Mouse (Mus musculus) hindbrain, embryonic 11.5 days (tissue): ENCODE results near the gene Sergef. TPM values are rescaled to one million over a fixed set of nuclear protein-coding genes. Genes with fewer than 3 reads are reported as not detected.
A peak's percentile ranks its signal among the peaks of the same experiment; 100 is the strongest.
"Not testable (repeated sequence)": the region's sequence is repeated elsewhere in the genome, so short reads cannot be mapped to it uniquely, and the experiment has no call there.

Source experiments
- ATAC-seq: fragments of 200-750 bp; cut with Nextera tagmentation; 2 replicates; pipeline ENCODE4 v1.8.0; 2017; ENCODE audit warnings: mild to moderate bottlenecking, moderate TSS enrichment, moderate library complexity; ENCODE audit not compliant: low FRiP score
- DNase-seq: peaks from one replicate; pipeline ENCODE4 v3.0.0-alpha.2; 2015; ENCODE audit warnings: low spot score
- H3K27ac ChIP-seq: fragments of 300-500 bp; sonication (generic); 2 replicates; pipeline ENCODE4 v1.5.1; 2014; ENCODE audit warnings: mild to moderate bottlenecking, low read depth, low read length
- H3K27me3 ChIP-seq: fragments of 300-500 bp; sonication (generic); 2 replicates; pipeline ENCODE4 v1.6.1; 2014; ENCODE audit warnings: mild to moderate bottlenecking, low read length, moderate library complexity, mixed read lengths; ENCODE audit not compliant: control insufficient read depth, insufficient read depth
- H3K36me3 ChIP-seq: fragments of 300-500 bp; sonication (generic); 2 replicates; pipeline ENCODE4 v1.6.1; 2014; ENCODE audit warnings: mild to moderate bottlenecking, low read length, moderate library complexity, mixed read lengths; ENCODE audit not compliant: control insufficient read depth, insufficient read depth
- H3K4me1 ChIP-seq: fragments of 300-500 bp; sonication (generic); replicated peaks from 2 replicates; pipeline ENCODE4 v1.6.1; 2014; ENCODE audit warnings: low read length, mixed read lengths; ENCODE audit not compliant: control insufficient read depth, insufficient read depth
- H3K4me2 ChIP-seq: fragments of 300-500 bp; sonication (generic); replicated peaks from 2 replicates; pipeline ENCODE4 v1.6.1; 2014; ENCODE audit warnings: mild to moderate bottlenecking, low read depth, low read length
- H3K4me3 ChIP-seq: fragments of 300-500 bp; sonication (generic); 2 replicates; pipeline ENCODE4 v1.5.1; 2014; ENCODE audit warnings: low read depth, low read length
- H3K9ac ChIP-seq: fragments of 300-500 bp; sonication (generic); 2 replicates; pipeline ENCODE4 v1.6.1; 2014; ENCODE audit warnings: low read depth, low read length
- H3K9me3 ChIP-seq: fragments of 300-500 bp; sonication (generic); 2 replicates; pipeline ENCODE4 v1.6.1; 2016; ENCODE audit warnings: low read length; ENCODE audit not compliant: control insufficient read depth
- WGBS: fragments of 180-500 bp; shearing (Covaris S2); extraction: QIAGEN DNeasy Blood & Tissue Kit; methylation state at CpG from one replicate; pipeline ENCODE4 v1.1.7; 2014; 5-methylcytosine and 5-hydroxymethylcytosine counted together
- polyA plus RNA-seq: library from polyadenylated mRNA; unstranded; fragments of >200 nt; fragmentation: Nextera tagmentation; extraction: Ambion mirVana; gene quantifications from 2 replicates; pipeline ENCODE4 v1.2.1, GENCODE M21; 2014

The Sergef gene
- polyA plus RNA-seq, 1 experiment from 2014 or later: 16.0 TPM

DNA sequence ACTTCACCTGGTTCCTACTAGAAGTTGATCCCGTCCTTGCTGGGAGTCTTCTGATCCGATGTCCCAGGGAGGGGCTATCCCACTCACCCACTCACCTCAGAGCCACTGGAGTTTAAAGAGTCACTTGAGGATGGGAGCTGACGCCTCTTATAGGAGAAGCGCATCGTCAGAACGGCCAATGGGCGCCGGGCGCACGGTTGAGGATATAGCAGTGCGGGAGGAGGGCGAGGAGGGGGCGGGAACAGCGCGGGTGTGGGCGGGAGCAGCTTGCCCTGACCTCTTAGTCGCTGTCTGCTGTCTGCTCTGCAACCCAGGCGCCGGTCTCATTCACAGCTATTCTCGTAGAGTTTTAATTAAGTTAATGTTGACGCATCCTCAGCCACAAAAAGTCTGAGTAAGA lies 27.6 kb upstream of the Sergef start:
- Histone ChIP-seq H3K9me3 (no peaks in the 10 kb centered on the region), H3K27me3 (peaks cover 4% of the 10 kb centered on the region; the same call in 1 of the 2 replicates), H3K4me3 (no peak overlapping the region), H3K36me3 (no peaks in the 10 kb centered on the region), H3K4me1 (no peaks in the 10 kb centered on the region), H3K9ac (no peak overlapping the region), H3K4me2 (peak overlapping the region; percentile 25; the same call in 1 of the 2 replicates), H3K27ac (no peak overlapping the region)
- peak; percentile 44 for DNase-seq
- WGBS: under 1% methylated on average over 21 of the region's 21 CpGs
- ATAC-seq: peak; percentile 53; the same call in 1 of the 2 replicates

DNA sequence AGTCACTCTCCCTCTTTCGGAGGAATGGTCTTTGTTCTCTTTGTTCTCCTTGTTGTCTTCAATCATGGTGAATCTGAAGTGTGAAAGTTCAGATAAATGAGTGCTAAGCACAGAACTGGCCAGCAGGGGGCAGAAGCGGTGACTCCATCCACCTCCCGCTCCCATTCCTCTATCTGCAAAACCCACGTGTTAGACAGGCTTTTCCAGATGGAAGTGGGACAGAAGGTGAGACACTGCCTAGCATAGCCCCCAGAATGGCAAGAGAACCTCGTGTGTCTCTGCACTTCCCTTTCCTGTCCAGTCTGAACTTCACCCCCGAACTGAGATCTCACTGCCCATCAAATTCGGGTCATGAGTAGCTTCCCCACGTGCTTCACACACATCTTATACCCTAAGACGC lies 25.6 kb upstream of the Sergef start:
- Histone ChIP-seq H3K4me3 (no peak overlapping the region), H3K9ac (no peak overlapping the region), H3K27me3 (peaks cover 4% of the 10 kb centered on the region; the same call in 1 of the 2 replicates), H3K9me3 (no peaks in the 10 kb centered on the region), H3K4me2 (no peak overlapping the region), H3K4me1 (no peaks in the 10 kb centered on the region), H3K36me3 (no peaks in the 10 kb centered on the region), H3K27ac (no peak overlapping the region)
- WGBS: 40% methylated on average over 9 of the region's 9 CpGs
- peak; percentile 73 for DNase-seq
- ATAC-seq: no peak

DNA sequence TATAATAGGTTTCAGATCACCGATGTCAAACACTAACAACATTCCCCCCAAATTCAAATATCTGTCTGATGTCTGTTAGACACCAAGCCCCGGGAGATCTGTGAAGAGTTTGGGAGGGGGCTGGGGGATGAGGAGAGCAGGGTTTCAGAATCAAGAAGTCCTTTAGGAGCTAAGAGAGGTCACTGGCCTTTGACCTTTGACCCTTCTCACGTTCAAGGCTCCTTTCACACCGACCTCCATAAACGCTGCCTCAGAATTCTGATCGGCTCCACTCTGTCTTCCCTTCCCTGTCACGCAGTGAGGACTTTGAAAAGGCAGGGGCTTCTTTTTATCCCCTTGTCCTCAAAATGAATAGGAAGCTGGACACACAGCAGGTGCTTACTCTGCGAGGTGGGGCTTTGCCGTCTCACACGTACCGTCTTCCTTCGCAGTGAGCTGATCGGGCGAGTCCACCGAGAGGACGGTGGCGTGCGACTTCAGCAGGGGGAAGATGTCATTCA lies 22.0 kb upstream of the Sergef start:
- Histone ChIP-seq H3K9me3 (no peaks in the 10 kb centered on the region), H3K9ac (no peak overlapping the region), H3K4me3 (no peak overlapping the region), H3K4me1 (no peaks in the 10 kb centered on the region), H3K36me3 (no peaks in the 10 kb centered on the region), H3K4me2 (peak overlapping the region; percentile 27), H3K27ac (no peak overlapping the region), H3K27me3 (peaks cover 4% of the 10 kb centered on the region; the same call in 1 of the 2 replicates)
- ATAC-seq: no peak
- 22% methylated on average over 18 of the region's 18 CpGs for WGBS
- DNase-seq: peak; percentile 35

DNA sequence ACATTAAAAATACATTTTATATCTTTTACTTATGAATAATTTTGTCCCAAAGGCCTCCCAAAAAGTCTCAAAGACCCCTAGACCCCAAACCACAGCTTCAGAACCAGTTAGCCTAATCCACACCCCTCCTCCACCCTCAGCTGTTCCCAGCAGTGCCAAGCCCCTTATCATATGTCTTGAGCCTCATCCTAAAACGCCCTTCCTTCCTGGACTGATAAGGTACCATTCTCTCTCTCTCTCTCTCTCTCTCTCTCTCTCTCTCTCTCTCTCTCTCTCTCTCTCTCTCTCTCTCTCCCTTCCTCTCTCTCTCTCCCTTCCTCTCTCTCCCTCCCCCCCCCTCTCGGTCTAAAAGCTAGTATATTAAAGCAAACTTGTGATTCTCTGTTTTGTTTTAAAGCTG lies 12.7 kb upstream of the Sergef start:
- DNase-seq (no peak), ATAC-seq (no peak)
- WGBS: 76% methylated on average over 2 of the region's 2 CpGs
- Histone ChIP-seq H3K4me2 (no peak overlapping the region), H3K27me3 (no peaks in the 10 kb centered on the region), H3K9ac (no peak overlapping the region), H3K36me3 (no peaks in the 10 kb centered on the region), H3K4me3 (no peak overlapping the region), H3K9me3 (no peaks in the 10 kb centered on the region), H3K27ac (no peak overlapping the region), H3K4me1 (no peaks in the 10 kb centered on the region)

DNA sequence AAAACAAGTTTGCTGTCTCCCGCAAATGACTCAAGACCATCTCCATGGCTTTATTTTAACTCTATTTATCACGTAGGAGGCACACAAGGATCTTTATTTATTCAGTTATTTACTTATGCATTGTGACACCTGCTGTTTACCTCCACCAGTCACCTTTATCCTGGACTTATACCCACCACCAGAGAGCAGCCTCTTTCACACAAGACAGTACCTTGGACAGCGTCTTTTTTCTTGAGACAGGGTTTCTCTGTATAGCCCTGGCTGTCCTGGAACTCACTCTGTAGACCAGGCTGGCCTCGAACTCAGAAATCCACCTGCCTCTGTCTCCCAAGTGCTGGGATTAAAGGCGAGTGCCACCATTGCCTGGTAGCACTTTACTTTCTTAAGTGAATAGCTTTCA lies 10.6 kb upstream of the Sergef start:
- H3K36me3 ChIP-seq, H3K27me3 ChIP-seq, H3K4me2 ChIP-seq, ATAC-seq, H3K9me3 ChIP-seq, H3K4me1 ChIP-seq, H3K4me3 ChIP-seq, H3K27ac ChIP-seq, H3K9ac ChIP-seq: not testable (repeated sequence)
- 50% methylated on average over 5 of the region's 5 CpGs for WGBS
- DNase-seq: peak; percentile 17

DNA sequence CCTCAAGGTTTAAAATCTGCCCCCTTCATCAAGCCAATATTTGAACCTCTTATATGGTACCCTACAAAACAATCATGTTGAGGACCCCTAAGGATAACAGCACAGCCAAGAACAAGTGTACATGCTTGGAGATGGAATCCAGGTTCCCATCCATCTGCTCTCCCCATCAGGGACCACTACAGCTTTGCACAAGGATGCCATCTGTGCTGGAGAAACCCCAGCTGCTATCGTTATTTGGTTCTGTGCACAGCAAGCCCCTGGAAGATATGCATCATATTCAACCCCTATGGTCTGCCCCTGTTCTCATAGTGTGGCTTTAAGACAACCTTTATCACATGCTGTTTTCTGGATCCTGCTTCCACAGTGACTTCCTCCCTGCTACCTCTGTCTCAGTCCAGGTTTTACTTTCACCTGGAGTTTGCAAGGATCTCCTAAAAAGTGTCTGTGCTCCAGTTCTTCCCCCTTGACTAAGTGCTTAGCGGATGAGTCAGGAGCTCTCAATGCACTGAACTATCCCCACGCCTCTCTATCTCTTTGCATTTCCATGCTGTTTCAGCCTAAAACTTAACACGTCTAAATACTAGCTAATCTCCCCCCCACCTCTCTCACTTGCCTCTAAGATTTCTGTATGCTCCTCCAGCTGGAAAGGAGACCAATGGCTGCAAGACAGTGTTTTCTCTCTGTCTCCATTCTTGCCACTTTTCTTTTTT lies 9.0 kb upstream of the Sergef start:
- Histone ChIP-seq H3K27me3 (no peaks in the 10 kb centered on the region), H3K27ac (no peak overlapping the region), H3K9me3 (no peaks in the 10 kb centered on the region), H3K9ac (no peak overlapping the region), H3K4me1 (no peaks in the 10 kb centered on the region), H3K4me2 (no peak overlapping the region), H3K4me3 (no peak overlapping the region), H3K36me3 (no peaks in the 10 kb centered on the region)
- no peak for DNase-seq
- no peak for ATAC-seq
- WGBS: 76% methylated on average over 4 of the region's 4 CpGs

DNA sequence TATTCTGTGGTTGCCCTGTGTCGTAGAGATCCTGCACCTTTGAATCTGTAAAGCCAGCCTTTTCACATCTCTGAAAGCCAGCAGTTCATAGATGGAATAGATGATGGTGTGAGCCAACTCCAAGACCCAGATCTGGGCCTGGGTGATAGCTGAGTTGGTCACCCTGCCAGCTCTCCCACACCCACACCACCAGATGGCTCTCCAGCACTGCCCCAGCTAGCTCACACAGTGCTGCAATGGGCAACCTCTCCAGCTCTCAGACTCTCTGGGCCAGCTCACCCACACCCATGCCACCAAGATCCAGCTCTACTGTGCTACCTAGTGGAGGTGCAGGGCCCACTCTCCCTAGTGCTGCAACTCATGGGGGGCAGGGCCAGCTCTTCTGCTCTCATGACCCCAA lies 3.6 kb upstream of the Sergef start:
- ATAC-seq: no peak
- no peaks in the 10 kb centered on the region for H3K4me1 ChIP-seq
- WGBS: 86% methylated on average over 1 of the region's 1 CpGs

GRCm38 (mm10) chr7:46640062-46640461 lies 455 bp upstream of the Sergef start:
- no peaks in the 10 kb centered on the region for H3K4me1 ChIP-seq
- ATAC-seq: no peak
- peak overlapping the region; percentile 88 for H3K4me2 ChIP-seq
- DNase-seq: no peak
- H3K36me3 ChIP-seq: no peaks in the 10 kb centered on the region
- WGBS: 15% methylated on average over 17 of the region's 17 CpGs
- no peak overlapping the region for H3K27ac ChIP-seq
- H3K27me3 ChIP-seq: peaks cover 3% of the 10 kb centered on the region; the same call in 1 of the 2 replicates
- peak overlapping the region; percentile 62 for H3K4me3 ChIP-seq
- H3K9ac ChIP-seq: peak overlapping the region; percentile 40; the same call in 1 of the 2 replicates
- no peaks in the 10 kb centered on the region for H3K9me3 ChIP-seq

More for the DNA sequence above, 3.6 kb upstream of the Sergef start:
- no peak overlapping the region for H3K9ac ChIP-seq
- no peaks in the 10 kb centered on the region for H3K36me3 ChIP-seq
- no peaks in the 10 kb centered on the region for H3K9me3 ChIP-seq
- peaks cover 3% of the 10 kb centered on the region; the same call in 1 of the 2 replicates for H3K27me3 ChIP-seq
- no peak for DNase-seq
- no peak overlapping the region for H3K4me3 ChIP-seq
- no peak overlapping the region for H3K4me2 ChIP-seq
- H3K27ac ChIP-seq: no peak overlapping the region
